Mouse (Mus musculus) lung, embryonic 15.5 days (tissue): ENCODE measurements at regions not wholly inside any gene's neighbourhood (a gene's known extent, or its start where the extent isn't known, plus 50 kb on each side); places are given as distances from the start of the nearest gene placed in this dataset.

Source experiments
- ATAC-seq: fragments of 200-750 bp; cut with Nextera tagmentation; 2 replicates; pipeline ENCODE4 v1.8.0; 2017; ENCODE audit warnings: moderate number of reproducible peaks, borderline replicate concordance; ENCODE audit not compliant: low FRiP score, low TSS enrichment; ENCODE audit errors: extremely low read depth
- H3K27ac ChIP-seq: fragments of 300-500 bp; sonication (generic); 2 replicates; pipeline ENCODE4 v1.5.1; 2015; ENCODE audit warnings: moderate library complexity, mild to moderate bottlenecking, inconsistent platforms
- H3K27me3 ChIP-seq: fragments of 300-500 bp; sonication (generic); 2 replicates; pipeline ENCODE4 v1.6.1; 2015; ENCODE audit warnings: inconsistent platforms
- H3K36me3 ChIP-seq: fragments of 300-500 bp; sonication (generic); 2 replicates; pipeline ENCODE4 v1.6.1; 2015; ENCODE audit warnings: inconsistent platforms
- H3K4me1 ChIP-seq: fragments of 300-500 bp; sonication (generic); 2 replicates; pipeline ENCODE4 v1.6.1; 2015; ENCODE audit warnings: inconsistent platforms
- H3K4me2 ChIP-seq: fragments of 300-500 bp; sonication (generic); 2 replicates; pipeline ENCODE4 v1.6.1; 2015; ENCODE audit warnings: inconsistent platforms, mild to moderate bottlenecking, moderate library complexity
- H3K4me3 ChIP-seq: fragments of 300-500 bp; sonication (generic); 2 replicates; pipeline ENCODE4 v1.5.1; 2015; ENCODE audit warnings: mild to moderate bottlenecking, inconsistent platforms
- H3K9ac ChIP-seq: fragments of 300-500 bp; sonication (generic); 2 replicates; pipeline ENCODE4 v1.6.1; 2015; ENCODE audit warnings: inconsistent platforms
- H3K9me3 ChIP-seq: fragments of 300-500 bp; sonication (generic); 2 replicates; pipeline ENCODE4 v1.6.1; 2016; ENCODE audit warnings: inconsistent platforms
- WGBS: fragments of 180-500 bp; shearing (Covaris S2); methylation state at CpG from one replicate; pipeline ENCODE4 v1.1.7; 2015; 5-methylcytosine and 5-hydroxymethylcytosine counted together

DNA sequence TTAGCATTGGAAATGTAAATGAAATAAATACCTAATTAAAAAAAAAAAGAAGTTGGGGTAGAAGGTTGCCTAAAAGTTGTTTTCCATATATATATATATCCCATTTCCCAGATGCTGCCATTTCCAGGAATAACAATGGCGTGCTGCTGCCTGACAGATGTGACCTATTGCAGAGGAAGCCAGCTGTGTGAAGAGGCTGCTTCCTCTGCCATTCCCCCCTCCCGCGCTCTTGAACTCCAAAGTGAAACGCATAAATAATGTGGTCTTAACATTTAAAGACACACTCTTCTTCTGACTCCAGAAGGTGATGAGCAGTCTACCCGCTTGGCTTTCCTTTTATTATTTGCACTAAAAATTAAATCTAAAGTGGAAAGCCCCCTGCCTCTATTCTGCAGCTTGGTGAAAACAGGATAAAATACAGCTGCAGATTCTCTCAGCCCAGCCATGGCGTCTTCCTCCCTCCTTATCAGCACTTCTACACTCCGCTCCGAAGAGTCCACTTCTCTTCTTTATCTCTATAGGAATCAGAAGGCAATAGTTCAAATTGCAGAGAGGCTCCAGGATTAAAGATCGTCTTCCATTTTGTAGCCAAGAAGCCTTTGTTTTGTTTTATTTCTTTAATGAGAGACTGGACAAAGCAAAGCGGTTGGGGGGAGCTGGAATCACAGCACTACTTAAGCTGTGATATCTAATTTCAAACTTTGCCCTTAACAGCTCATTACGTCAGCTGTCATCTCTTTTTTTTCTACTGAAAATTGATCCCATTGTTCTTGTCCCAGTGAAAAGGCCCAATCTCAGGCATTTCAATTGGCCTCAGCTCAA, 385.1 kb downstream of the Rapgef2 start:
- WGBS = 12% methylated on average over 11 of the region's 11 CpGs
- Histone ChIP-seq H3K4me2 (peak overlapping the region; percentile 22; the same call in 1 of the 2 replicates), H3K36me3 (no peaks in the 10 kb centered on the region), H3K4me1 (peaks cover 4% of the 10 kb centered on the region; the same call in 1 of the 2 replicates), H3K9me3 (no peaks in the 10 kb centered on the region), H3K27ac (no peak overlapping the region), H3K4me3 (no peak overlapping the region), H3K27me3 (no peaks in the 10 kb centered on the region), H3K9ac (no peak overlapping the region)
- ATAC-seq = peak; percentile 57

DNA sequence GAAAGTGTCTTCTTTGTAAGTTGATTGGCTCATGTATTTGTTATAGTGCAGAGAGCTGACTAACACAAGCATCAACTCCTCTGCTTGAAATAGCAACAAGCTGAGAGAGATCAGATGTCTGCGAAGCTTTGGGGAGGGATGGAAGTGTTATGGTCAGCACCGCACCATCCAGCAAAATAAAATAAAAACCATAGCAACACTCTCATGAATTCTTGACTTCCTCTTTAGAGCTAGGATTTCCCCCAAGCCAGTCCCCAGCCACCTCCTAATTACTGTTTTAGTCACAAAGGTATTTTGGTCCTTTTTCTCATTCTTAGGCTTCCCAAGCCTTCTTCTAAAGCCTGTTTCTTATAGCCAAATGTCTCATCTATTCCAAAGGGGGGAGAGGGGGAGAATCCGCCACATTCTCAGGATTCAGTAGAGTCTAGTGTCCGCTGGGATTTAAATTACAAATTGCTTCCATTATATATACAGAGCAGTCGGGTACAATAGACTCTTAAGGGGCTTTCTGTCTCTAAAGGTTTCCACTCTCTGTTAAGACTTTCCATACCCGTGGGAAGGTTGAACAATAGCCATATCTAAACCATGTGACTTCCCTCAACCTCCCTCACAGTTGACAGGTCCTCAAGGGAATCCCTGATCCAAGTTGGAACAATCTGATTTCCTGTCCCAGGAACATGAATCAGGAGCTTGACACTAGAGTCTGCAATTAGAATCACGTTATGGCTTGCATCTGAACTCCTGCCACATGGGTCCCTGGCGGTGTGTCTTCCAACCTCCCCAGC, 386.7 kb downstream of the Rapgef2 start:
- H3K27ac ChIP-seq = no peak overlapping the region
- peaks cover 4% of the 10 kb centered on the region; the same call in 1 of the 2 replicates for H3K4me1 ChIP-seq
- no peak for ATAC-seq
- 72% methylated on average over 8 of the region's 8 CpGs for WGBS
- no peaks in the 10 kb centered on the region for H3K27me3 ChIP-seq
- no peaks in the 10 kb centered on the region for H3K36me3 ChIP-seq
- H3K4me3 ChIP-seq = no peak overlapping the region
- H3K4me2 ChIP-seq = no peak overlapping the region
- H3K9me3 ChIP-seq = no peaks in the 10 kb centered on the region
- H3K9ac ChIP-seq = no peak overlapping the region

DNA sequence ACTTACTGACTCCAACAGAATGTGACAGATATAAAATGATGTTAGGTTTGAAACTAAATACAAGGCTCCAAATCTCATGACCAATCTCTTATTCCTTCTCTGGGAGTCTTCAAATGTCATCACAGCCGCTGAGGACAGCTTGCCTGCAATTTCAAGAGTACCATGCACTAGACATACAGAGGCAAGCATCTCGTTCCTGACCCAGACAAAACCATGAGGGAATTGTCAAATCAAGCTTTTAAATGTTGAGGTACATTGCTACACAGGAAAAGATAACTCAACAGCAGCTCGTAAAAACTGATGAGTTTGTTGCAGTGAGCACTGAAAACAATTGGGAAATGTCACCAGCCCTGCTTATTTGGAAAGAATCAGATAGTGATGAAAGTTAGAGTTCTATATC, 397.0 kb downstream of the Rapgef2 start:
- Histone ChIP-seq H3K9me3 (no peaks in the 10 kb centered on the region), H3K4me1 (0 out of 2 replicates have a peak, but pooled peaks cover 4% of the 10 kb centered on the region), H3K27ac (no peak overlapping the region), H3K4me3 (no peak overlapping the region), H3K9ac (no peak overlapping the region), H3K4me2 (no peak overlapping the region), H3K36me3 (no peaks in the 10 kb centered on the region), H3K27me3 (no peaks in the 10 kb centered on the region)
- 44% methylated on average over 3 of the region's 3 CpGs for WGBS
- ATAC-seq = no peak

DNA sequence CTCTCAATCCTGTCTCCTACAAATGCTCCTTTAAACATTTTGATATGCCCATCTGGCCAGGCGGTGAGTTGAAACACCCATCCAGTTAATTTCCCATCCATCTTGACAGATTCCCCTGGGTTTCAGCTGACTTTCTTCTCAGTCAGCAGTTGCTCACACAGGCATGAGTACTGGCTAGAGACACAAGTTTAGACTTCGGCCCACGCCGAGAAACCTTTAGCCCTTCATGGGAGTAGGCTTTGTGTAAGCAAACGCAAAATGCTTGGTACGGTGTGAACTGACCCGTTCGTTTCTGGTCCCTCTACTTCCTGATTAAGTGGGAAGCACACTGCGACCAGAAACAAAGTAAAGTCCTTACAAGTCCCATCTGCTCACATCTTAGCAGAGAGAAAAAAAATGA, 401.6 kb downstream of the Rapgef2 start:
- 44% methylated on average over 9 of the region's 9 CpGs for WGBS

DNA sequence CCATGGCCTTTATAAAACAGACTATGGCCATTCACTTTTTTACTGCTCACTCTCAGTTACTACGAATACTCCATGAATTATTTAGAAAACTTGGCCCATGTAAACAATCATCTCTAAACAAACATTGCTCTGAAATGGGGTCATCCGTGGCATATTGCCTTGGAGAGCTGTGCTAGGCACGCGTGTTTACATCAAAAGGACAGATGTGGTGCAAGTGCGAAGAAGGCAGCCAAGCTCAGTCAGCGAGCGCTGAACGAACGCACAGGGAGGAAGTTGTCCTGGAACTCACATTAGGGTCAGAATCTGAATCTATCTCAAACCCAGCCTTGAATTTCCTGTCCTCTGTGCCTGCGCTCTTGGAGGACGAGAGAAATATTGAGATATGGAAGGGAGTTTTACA, 402.3 kb downstream of the Rapgef2 start:
- ATAC-seq = peak; percentile 50; the same call in 1 of the 2 replicates
- Histone ChIP-seq H3K9ac (no peak overlapping the region), H3K4me2 (no peak overlapping the region), H3K27me3 (no peaks in the 10 kb centered on the region), H3K27ac (no peak overlapping the region), H3K4me3 (no peak overlapping the region), H3K4me1 (0 out of 2 replicates have a peak, but pooled peaks cover 10% of the 10 kb centered on the region), H3K36me3 (no peaks in the 10 kb centered on the region), H3K9me3 (no peaks in the 10 kb centered on the region)
- 39% methylated on average over 11 of the region's 11 CpGs for WGBS

More for the DNA sequence above, 401.6 kb downstream of the Rapgef2 start:
- H3K4me1 ChIP-seq = 0 out of 2 replicates have a peak, but pooled peaks cover 8% of the 10 kb centered on the region
- no peak for ATAC-seq
- no peak overlapping the region for H3K4me3 ChIP-seq
- H3K4me2 ChIP-seq = no peak overlapping the region
- no peaks in the 10 kb centered on the region for H3K27me3 ChIP-seq
- no peak overlapping the region for H3K9ac ChIP-seq
- no peak overlapping the region for H3K27ac ChIP-seq
- no peaks in the 10 kb centered on the region for H3K36me3 ChIP-seq
- H3K9me3 ChIP-seq = no peaks in the 10 kb centered on the region

DNA sequence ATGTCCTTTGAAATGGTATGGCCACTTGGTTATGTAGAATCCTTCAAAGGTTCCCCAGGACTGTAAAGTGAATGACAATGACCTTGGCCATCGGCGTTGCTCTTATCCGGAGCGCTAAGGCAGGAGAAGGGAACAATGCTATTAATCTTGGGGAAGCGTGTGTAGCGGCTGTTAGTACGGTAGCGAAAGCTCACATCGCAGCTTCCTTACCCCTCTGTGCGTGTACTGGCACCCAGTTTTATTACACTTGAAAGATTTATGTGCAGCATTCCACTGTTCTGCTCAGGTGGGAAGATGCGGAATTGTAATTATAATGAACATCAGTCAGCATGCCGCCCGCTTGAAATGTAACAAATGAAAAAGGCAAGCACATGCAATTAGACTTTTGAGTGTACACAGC, 406.2 kb downstream of the Rapgef2 start:
- no peak overlapping the region for H3K27ac ChIP-seq
- no peaks in the 10 kb centered on the region for H3K9me3 ChIP-seq
- no peak overlapping the region for H3K4me3 ChIP-seq
- no peaks in the 10 kb centered on the region for H3K36me3 ChIP-seq
- 59% methylated on average over 13 of the region's 13 CpGs for WGBS
- no peaks in the 10 kb centered on the region for H3K27me3 ChIP-seq
- H3K4me2 ChIP-seq = peak overlapping the region; percentile 14; the same call in 1 of the 2 replicates
- 0 out of 2 replicates have a peak, but pooled peaks cover 7% of the 10 kb centered on the region for H3K4me1 ChIP-seq
- H3K9ac ChIP-seq = no peak overlapping the region
- no peak for ATAC-seq

DNA sequence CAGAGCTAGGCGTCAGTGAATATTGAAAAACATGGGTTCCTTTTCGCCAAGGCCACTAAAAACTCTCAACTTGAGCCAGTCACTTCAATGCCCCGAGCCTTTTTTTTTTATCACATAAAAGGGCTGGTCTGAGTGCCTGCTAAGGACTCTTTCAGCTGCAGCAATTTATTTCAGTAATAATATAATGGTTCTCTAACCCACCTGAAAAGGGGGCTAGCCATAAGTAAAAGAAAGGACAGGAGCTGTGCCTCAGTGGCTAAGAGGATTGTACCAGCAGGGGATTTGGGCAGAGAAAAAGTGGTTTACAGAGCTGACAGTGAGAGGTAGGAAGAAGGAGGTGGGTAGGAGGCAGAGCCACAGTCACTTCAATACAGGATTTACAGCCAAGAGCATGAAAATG, 409.0 kb downstream of the Rapgef2 start:
- ATAC-seq = no peak
- H3K4me2 ChIP-seq = no peak overlapping the region
- no peaks in the 10 kb centered on the region for H3K27me3 ChIP-seq
- no peak overlapping the region for H3K27ac ChIP-seq
- no peak overlapping the region for H3K4me3 ChIP-seq
- 0 out of 2 replicates have a peak, but pooled peaks cover 2% of the 10 kb centered on the region for H3K4me1 ChIP-seq
- no peak overlapping the region for H3K9ac ChIP-seq
- H3K36me3 ChIP-seq = no peaks in the 10 kb centered on the region
- H3K9me3 ChIP-seq = no peaks in the 10 kb centered on the region
- WGBS = 76% methylated on average over 3 of the region's 3 CpGs

DNA sequence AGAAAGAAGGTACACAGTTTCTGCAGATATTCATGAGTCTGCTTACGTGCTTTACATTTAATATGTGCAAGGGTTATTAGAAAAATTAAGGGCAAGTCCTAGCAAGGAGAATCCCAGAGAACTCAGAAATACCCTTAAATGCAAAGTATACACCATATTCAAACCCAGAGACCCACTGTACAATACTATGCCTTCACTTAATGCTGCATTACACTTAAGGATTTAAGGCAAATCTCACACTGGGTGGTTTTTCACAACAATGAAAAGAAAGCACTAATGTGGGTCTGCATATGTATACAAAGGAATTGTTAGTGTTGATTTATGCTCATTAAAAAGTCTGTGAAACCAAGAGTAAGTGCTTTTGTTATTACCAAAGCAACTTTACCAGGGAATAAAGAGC, 419.4 kb downstream of the Rapgef2 start:
- no peak overlapping the region for H3K4me2 ChIP-seq
- H3K9me3 ChIP-seq = no peaks in the 10 kb centered on the region
- H3K4me3 ChIP-seq = no peak overlapping the region
- no peak for ATAC-seq
- no peaks in the 10 kb centered on the region for H3K36me3 ChIP-seq
- no peak overlapping the region for H3K9ac ChIP-seq
- WGBS = 75% methylated on average over 1 of the region's 1 CpGs
- H3K4me1 ChIP-seq = no peaks in the 10 kb centered on the region
- no peaks in the 10 kb centered on the region for H3K27me3 ChIP-seq
- no peak overlapping the region for H3K27ac ChIP-seq

DNA sequence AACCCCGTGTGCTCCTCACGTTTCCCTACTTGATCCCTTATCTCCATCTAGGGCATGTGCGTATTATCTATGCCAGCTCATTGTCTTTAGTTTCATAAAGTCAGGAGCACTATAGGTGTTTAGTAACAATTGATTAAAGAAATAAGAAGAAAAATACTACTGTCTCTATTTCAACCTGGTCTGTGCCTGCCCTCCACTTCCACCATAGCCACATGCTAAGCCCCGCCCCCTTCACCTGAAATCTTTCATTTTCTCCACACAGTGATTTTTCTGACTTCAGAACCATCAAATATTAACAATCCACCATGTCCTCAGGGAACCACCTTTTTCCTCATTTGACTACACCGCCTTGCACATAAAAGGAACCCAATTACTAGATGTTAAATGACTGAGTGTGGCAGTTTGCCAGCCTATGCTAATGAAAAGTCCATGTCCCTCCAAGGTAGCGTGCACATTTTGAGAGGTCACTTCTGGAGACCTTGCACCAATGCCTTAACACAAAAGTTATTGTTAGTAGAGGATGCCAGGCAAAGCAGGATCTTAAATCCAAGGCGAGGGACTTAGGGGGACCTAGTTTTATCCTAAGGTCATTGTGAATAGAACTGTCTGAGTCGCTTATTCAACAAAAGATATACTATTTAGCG, 420.1 kb downstream of the Rapgef2 start:
- no peaks in the 10 kb centered on the region for H3K27me3 ChIP-seq
- no peak overlapping the region for H3K9ac ChIP-seq
- H3K27ac ChIP-seq = no peak overlapping the region
- no peak overlapping the region for H3K4me2 ChIP-seq
- H3K36me3 ChIP-seq = no peaks in the 10 kb centered on the region
- no peak for ATAC-seq
- H3K9me3 ChIP-seq = no peaks in the 10 kb centered on the region
- H3K4me3 ChIP-seq = no peak overlapping the region
- H3K4me1 ChIP-seq = no peaks in the 10 kb centered on the region
- 81% methylated on average over 9 of the region's 9 CpGs for WGBS

DNA sequence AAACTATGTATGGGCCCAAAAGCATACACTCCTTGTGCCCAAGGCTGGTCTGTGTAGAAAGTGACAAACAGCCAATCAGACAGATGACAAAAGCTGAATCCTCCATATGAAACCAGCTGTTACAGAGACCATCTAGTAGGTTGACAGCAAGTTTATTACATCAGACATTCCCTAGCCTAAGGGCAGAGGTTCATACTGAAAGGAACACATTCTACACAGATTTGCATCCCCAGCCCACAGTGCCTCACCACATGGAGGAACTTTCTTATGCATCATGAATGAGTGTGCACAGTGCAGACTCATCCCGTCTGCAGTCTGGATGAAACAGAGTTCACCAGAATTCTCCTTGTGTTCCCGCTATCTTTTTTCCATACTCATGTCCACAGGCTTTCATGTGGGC, 423.3 kb downstream of the Rapgef2 start:
- no peaks in the 10 kb centered on the region for H3K36me3 ChIP-seq
- no peak overlapping the region for H3K4me2 ChIP-seq
- H3K4me3 ChIP-seq = no peak overlapping the region
- H3K27me3 ChIP-seq = no peaks in the 10 kb centered on the region
- ATAC-seq = no peak
- WGBS = 85% methylated on average over 2 of the region's 2 CpGs
- no peak overlapping the region for H3K9ac ChIP-seq
- no peaks in the 10 kb centered on the region for H3K4me1 ChIP-seq
- no peak overlapping the region for H3K27ac ChIP-seq
- H3K9me3 ChIP-seq = no peaks in the 10 kb centered on the region

DNA sequence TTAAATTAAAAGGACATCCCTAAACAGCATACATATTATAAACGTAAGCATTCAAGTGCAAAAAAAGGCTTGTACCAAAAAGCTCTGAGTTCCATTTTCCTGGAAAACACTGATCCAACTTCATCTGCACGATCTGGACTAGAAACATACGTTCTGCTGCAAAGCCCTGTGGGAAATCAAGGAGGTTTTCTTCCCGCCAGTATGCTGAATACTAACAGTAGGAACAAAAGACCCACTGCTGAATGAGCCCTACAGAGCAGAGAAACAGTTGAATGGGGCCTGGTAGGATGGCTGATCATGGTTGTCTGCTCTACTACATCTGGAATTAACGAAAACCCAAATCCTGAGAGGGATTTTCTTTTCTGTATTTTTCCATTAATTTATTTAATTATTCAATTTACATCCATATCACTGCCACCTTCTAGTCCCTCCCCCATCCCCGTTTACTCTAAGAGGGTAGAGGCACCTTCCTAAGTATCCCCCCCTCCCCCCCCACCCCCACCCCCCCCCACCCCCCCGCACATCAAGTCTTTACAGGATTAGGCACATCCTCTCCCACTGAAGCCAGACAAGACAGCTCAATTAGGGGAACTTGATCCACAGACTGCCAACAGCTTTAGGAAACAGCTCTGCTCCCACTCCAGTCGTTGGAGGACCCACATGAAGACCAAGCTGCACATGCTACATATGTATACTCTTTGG, 439.5 kb downstream of the Rapgef2 start:
- H3K27me3 ChIP-seq = no peaks in the 10 kb centered on the region
- 73% methylated on average over 8 of the region's 8 CpGs for WGBS
- H3K4me3 ChIP-seq = no peak overlapping the region
- ATAC-seq = no peak
- H3K4me1 ChIP-seq = no peaks in the 10 kb centered on the region
- H3K27ac ChIP-seq = no peak overlapping the region
- H3K9ac ChIP-seq = no peak overlapping the region
- no peaks in the 10 kb centered on the region for H3K9me3 ChIP-seq
- no peak overlapping the region for H3K4me2 ChIP-seq
- H3K36me3 ChIP-seq = no peaks in the 10 kb centered on the region
